Comparison of ENCODE assay signal across 15 mouse cellular contexts in genomic region chr4:98109911-98110310, GRCm38 (mm10).
DNase-seq lines count a peak whose midpoint lies in the region; ATAC-seq lines count a peak whose summit lies in the region.
"Had no signal": no experiment of that assay in that cellular context is flagged by ENCODE, and none has a peak within 500 bp of the region (broad histone marks: within the 10 kb centered on the region; RNA-seq: fewer than 3 reads in every experiment).

No protein-coding gene starts in this region.

- no peak overlapping the region for H3K4me3 ChIP-seq in hindbrain, embryonic 10.5 days
- H3K4me3 ChIP-seq in hindbrain, embryonic 16.5 days (ENCODE audit: low read length), result no peak overlapping the region
- no peak overlapping the region for H3K4me3 ChIP-seq in embryonic facial prominence, embryonic 12.5 days
- no peak overlapping the region for H3K4me3 ChIP-seq in forebrain, embryonic 12.5 days (replicated peaks)
- no peak overlapping the region for H3K4me3 ChIP-seq in limb, embryonic 12.5 days (replicated peaks)

- no peak overlapping the region for H3K9ac ChIP-seq in hindbrain, embryonic 16.5 days (ENCODE audit: low read depth, low read length)
- no peak overlapping the region for H3K9ac ChIP-seq in embryonic facial prominence, embryonic 12.5 days
- no peak overlapping the region for H3K9ac ChIP-seq in forebrain, embryonic 12.5 days
- no peak overlapping the region for H3K9ac ChIP-seq in limb, embryonic 12.5 days (replicated peaks)
- H3K9ac ChIP-seq: liver, embryonic 14.5 days had no signal

- no peak overlapping the region for H3K4me2 ChIP-seq in hindbrain, embryonic 16.5 days (ENCODE audit: low read length)
- H3K4me2 ChIP-seq in embryonic facial prominence, embryonic 12.5 days (replicated peaks), result no peak overlapping the region
- no peak overlapping the region for H3K4me2 ChIP-seq in forebrain, embryonic 12.5 days
- H3K4me2 ChIP-seq in limb, embryonic 12.5 days, result no peak overlapping the region

- no peak for ATAC-seq in hindbrain, embryonic 16.5 days
- ATAC-seq in embryonic facial prominence, embryonic 12.5 days (ENCODE audit: insufficient number of reproducible peaks, insufficient read depth, low FRiP score, low TSS enrichment), result no peak
- ATAC-seq in forebrain, embryonic 12.5 days (ENCODE audit: low FRiP score), result no peak
- no peak for ATAC-seq in limb, embryonic 12.5 days (ENCODE audit: insufficient number of reproducible peaks, insufficient read depth, low FRiP score, low TSS enrichment, low read depth)

- intact Hi-C loops in left cerebral cortex, postnatal 36 days (cut with DNase I), result loop anchor here (5.0 to 10.0 kb wide), 3 partner anchors 135 to 355 kb away; no protein-coding TSS in a partner anchor

- DNase-seq in hindbrain, embryonic 10.5 days (ENCODE audit: low spot score), result no peak
- no peak for DNase-seq in left cerebral cortex, postnatal 36 days (ENCODE audit: low spot score in 2 of 2)
- DNase-seq in lung, postnatal 14 days, result no peak
- no peak for DNase-seq in urinary bladder, postnatal 10 days (ENCODE audit: low spot score)
- DNase-seq: cerebellum, adult 9-10 months; gastrocnemius, postnatal 36 days; kidney, postnatal 36 days; right cerebral cortex, adult 18-20 months had no signal

- H3K4me1 ChIP-seq in hindbrain, embryonic 10.5 days (replicated peaks), result peaks cover 57% of the 10 kb centered on the region
- H3K4me1 ChIP-seq in hindbrain, embryonic 16.5 days (ENCODE audit: control insufficient read depth, insufficient read depth, low read depth, low read length), result peaks cover 29% of the 10 kb centered on the region
- peaks cover 40% of the 10 kb centered on the region for H3K4me1 ChIP-seq in embryonic facial prominence, embryonic 12.5 days
- peaks cover 63% of the 10 kb centered on the region for H3K4me1 ChIP-seq in forebrain, embryonic 12.5 days
- H3K4me1 ChIP-seq in limb, embryonic 12.5 days (replicated peaks), result peaks cover 49% of the 10 kb centered on the region

- 88% methylated on average over 4 of the region's 4 CpGs for WGBS in hindbrain, embryonic 10.5 days
- WGBS in hindbrain, embryonic 16.5 days, result 79% methylated on average over 4 of the region's 4 CpGs
- 89% methylated on average over 4 of the region's 4 CpGs for WGBS in embryonic facial prominence, embryonic 12.5 days
- WGBS in forebrain, embryonic 12.5 days, result 72% methylated on average over 4 of the region's 4 CpGs
- 89% methylated on average over 4 of the region's 4 CpGs for WGBS in limb, embryonic 12.5 days

- no peaks in the 10 kb centered on the region for H3K36me3 ChIP-seq in hindbrain, embryonic 10.5 days
- H3K36me3 ChIP-seq in hindbrain, embryonic 16.5 days (ENCODE audit: control insufficient read depth, insufficient read depth, low read length), result no peaks in the 10 kb centered on the region
- no peaks in the 10 kb centered on the region for H3K36me3 ChIP-seq in embryonic facial prominence, embryonic 12.5 days
- H3K36me3 ChIP-seq in forebrain, embryonic 12.5 days (replicated peaks), result no peaks in the 10 kb centered on the region
- peaks cover 6% of the 10 kb centered on the region for H3K36me3 ChIP-seq in limb, embryonic 12.5 days

- no peaks in the 10 kb centered on the region for H3K9me3 ChIP-seq in hindbrain, embryonic 10.5 days
- H3K9me3 ChIP-seq in hindbrain, embryonic 16.5 days (ENCODE audit: control insufficient read depth, low read length), result no peaks in the 10 kb centered on the region
- H3K9me3 ChIP-seq in embryonic facial prominence, embryonic 12.5 days, result no peaks in the 10 kb centered on the region
- H3K9me3 ChIP-seq in forebrain, embryonic 12.5 days, result no peaks in the 10 kb centered on the region
- H3K9me3 ChIP-seq in limb, embryonic 12.5 days, result no peaks in the 10 kb centered on the region

- peak overlapping the region; percentile 86; the same call in 1 of the 2 replicates for H3K27ac ChIP-seq in hindbrain, embryonic 10.5 days
- no peak overlapping the region for H3K27ac ChIP-seq in hindbrain, embryonic 16.5 days (ENCODE audit: low read depth, low read length)
- H3K27ac ChIP-seq in embryonic facial prominence, embryonic 12.5 days, result 0 out of 2 replicates have a peak overlapping the region, but pooled peaks have one; percentile 91
- H3K27ac ChIP-seq in forebrain, embryonic 12.5 days, result peak overlapping the region; percentile 95
- peak overlapping the region; percentile 94; the same call in 1 of the 2 replicates for H3K27ac ChIP-seq in limb, embryonic 12.5 days
- H3K27ac ChIP-seq: liver, embryonic 14.5 days; macrophage had no signal

- peaks cover 36% of the 10 kb centered on the region for H3K27me3 ChIP-seq in hindbrain, embryonic 10.5 days (ENCODE audit: insufficient read depth, poor library complexity, severe bottlenecking)
- no peaks in the 10 kb centered on the region for H3K27me3 ChIP-seq in hindbrain, embryonic 16.5 days (replicated peaks; ENCODE audit: control insufficient read depth, insufficient read depth, low read length)
- no peaks in the 10 kb centered on the region for H3K27me3 ChIP-seq in embryonic facial prominence, embryonic 12.5 days
- H3K27me3 ChIP-seq in forebrain, embryonic 12.5 days, result peaks cover 11% of the 10 kb centered on the region; the same call in 1 of the 2 replicates
- H3K27me3 ChIP-seq in limb, embryonic 12.5 days, result no peaks in the 10 kb centered on the region
- H3K27me3 ChIP-seq: CH12.LX had no signal
